Mouse (Mus musculus) MN1 (cell line): ENCODE results near the gene Pin4.

Experiments used
- DNase-seq: peaks from one replicate; pipeline ENCODE4 v3.0.0-alpha.2; 2016; ENCODE audit warnings: low spot score

Pin4 gene

DNA sequence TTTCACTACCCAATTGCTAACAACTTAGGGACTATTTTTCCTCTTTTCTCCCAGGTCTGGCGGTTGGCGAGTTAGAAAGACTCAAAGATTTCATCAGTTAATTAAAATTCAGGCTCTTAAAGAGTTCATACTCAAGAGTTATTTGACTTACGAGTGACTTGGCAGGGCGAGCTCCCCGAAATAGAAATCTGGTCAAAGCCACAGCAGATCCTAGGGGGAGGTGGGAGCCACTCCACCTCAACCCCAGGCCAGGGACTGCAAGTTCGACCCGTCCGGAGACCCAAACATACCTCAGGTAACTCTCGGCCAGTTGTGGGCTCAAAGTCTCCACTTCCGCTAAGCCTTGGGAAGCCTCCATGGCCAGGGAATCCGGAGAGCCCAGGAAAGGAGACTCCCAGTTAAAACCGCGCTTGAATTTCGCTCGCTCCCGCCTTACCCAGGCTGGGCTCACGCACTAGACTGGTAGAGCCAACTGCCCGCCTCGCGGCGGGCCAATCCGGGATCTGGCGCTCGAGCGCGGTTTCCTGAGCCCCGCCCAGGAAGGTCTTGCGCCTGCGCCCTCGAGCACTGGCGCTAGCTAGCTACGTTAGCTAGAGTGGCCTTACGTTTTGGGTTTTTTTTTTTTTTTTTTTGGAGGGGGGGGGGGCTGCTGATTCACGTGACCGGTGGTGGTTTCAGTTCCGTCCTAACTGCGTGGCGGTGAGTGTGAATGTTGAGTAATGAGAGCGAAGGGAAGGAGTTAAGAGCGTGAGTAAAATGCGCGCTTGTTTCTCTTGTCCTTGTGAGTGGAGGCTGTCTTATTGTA is 37.6 kb downstream of the Pin4 start, which contains the start of gene Ercc6l:
TSS of gene Ercc6l (minus strand) at position 474 of the 805 bp plus-strand sequence.
- DNase-seq = peak; percentile 94

DNA sequence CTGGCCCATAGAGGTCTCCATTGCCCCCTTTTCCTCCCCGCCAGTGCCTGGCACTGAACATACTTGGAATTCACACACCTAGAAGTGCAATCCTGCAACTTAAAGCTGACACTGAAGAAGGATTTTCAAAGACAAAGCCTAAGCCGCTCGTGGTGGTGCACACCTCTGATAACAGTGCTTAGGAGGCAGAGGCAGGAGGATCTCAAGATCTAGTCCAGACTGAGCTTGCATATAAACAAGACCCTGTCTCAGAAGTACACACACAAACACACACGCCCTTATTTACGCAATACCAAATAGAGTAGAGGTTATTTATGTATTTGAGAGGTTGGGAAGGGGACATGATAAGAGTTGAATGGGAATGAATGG is 38.2 kb downstream of the Pin4 start:
- no peak for DNase-seq

DNA sequence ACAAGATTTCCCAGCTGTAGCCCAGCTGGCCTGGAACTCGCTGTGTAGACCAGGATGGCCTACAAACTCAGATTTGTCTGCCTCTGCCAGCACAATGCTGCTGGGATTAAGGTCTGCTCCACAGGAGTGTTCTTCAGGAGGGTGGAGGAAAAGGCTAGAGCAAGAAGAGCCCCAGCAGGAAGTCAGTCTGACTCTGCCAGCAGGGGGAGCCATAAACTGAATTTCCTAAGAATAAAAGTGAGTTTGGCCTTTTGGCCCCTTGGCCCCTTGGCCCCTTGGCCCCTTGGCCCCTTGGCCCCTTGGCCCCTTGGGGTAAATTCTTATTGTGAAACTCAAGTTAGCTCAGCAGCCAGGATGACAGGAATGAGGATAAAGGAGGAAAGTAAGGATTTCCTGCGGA is 40.5 kb downstream of the Pin4 start:
- DNase-seq = no peak

DNA sequence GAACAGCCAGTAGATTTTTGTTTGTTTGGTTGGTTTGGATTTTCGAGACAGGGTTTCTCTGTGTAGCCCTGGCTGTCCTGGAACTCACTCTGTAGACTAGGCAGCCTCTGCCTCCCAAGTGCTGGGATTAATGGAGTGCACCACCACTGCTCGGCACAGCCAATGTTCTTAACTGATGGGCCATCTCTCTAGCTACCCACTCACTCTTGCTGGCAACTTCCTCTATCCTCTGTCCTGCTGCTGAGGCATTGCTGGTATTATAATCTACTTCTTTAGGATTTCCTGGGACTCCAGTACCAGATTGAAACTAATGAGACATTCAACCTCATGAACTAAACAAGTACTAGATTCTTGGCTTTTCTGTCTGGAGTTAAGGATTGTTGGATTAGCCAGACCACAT is 41.3 kb downstream of the Pin4 start:
- no peak for DNase-seq

- no peak for DNase-seq
Measured at GRCm38 (mm10) chrX:102163096-102163495, 43.8 kb downstream of the Pin4 start.

DNA sequence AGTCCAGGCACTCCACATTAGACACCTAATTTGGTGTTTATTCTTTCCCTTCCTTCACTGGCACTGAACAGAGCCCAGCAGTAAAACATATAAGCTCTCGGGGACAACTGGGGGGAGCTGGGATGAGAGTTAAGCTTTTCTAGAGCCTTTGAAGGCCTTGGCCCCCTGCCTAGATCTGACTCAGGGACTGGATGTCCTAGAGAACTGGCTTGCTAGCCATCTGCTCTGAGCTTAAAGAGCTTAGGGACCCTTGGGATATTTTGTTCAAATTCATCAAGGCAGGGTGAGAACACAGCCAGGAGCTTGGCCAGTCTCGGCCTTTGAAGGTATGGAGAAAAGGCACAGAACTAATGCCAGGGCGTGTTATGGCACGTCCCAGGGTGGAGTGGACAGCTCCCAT is 44.3 kb downstream of the Pin4 start:
- peak; percentile 32 for DNase-seq

DNA sequence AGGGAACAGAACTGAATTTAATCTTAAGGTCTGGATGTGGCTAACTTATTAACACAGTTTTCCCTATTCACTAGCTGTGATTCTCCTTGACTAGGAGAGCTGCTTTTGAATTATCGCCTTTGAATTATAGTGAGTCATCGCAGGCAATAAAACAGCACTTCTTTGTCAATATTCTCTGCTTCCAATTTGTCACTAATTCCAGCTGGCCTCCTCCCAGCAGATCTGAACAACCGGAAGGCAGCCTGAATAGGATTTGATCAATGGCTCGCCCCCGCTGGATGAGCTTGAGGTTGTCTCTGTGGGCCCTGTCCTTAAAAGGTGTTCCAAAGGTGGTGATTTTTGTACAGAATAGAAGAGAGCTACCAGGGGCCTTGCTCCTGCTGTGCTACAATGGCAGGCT is 47.3 kb downstream of the Pin4 start:
- peak; percentile 16 for DNase-seq

GRCm38 (mm10) chrX:102166986-102167385 is 47.7 kb downstream of the Pin4 start:
- DNase-seq = peak; percentile 30

- no peak for DNase-seq
Measured at GRCm38 (mm10) chrX:102169724-102170123, 50.5 kb downstream of the Pin4 start.

DNA sequence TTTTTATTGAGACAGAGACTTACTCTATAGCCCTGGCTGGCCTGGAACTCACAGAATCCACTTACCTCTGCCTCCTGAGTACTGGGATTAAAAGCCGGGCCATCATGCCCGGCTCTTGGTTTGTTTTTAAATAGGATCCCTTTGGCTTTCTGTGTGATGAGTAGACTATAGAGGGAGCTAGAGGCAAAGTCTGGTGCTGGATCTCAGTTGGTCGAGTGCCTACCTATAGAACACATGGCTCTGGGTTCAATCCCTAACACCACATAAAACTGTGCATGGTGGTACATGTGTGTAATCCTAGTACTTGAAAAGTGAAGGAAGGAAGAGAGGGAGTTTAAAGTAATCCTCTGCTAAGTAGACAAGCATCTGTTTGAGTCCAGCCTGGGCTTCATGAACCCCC is 50.9 kb downstream of the Pin4 start:
- DNase-seq = no peak

DNA sequence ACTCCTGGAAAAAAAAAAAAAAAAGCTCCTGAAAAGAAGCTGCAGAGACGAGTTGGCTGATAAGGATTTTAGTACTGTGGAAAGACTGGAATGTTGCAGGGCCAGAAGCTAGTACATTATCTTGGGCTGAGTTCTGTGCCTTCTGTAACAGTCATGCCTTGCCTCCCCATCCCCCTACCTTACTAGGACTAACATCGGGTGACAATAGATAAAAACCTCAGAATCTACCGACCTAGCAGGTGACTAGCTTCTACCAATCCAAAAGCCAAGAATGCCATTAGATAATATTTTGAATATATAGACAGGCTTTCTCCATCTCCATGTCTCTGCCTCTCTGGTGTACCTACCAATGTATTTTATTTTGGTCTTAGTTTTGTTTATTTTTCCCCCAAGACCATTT is 51.7 kb downstream of the Pin4 start:
- DNase-seq = no peak

- no peak for DNase-seq
Measured at GRCm38 (mm10) chrX:102175538-102176287, 56.5 kb downstream of the Pin4 start.
